Mouse (Mus musculus): ENCODE results near the gene Smco4.
"Not testable (repeated sequence)": the region's sequence is repeated elsewhere in the genome, so short reads cannot be mapped to it uniquely, and the experiment has no call there.

The Smco4 gene

GRCm38 (mm10) chr9:15550461-15550961 is 57.3 kb downstream of the Smco4 start:
- no peak for DNase-seq

- DNase-seq = not testable (repeated sequence)
These were observed 57.8 kb downstream of the Smco4 start for GRCm38 (mm10) chr9:15551073-15551472.

- DNase-seq = no peak
These were observed 59.0 kb downstream of the Smco4 start for GRCm38 (mm10) chr9:15551933-15552851.

DNA sequence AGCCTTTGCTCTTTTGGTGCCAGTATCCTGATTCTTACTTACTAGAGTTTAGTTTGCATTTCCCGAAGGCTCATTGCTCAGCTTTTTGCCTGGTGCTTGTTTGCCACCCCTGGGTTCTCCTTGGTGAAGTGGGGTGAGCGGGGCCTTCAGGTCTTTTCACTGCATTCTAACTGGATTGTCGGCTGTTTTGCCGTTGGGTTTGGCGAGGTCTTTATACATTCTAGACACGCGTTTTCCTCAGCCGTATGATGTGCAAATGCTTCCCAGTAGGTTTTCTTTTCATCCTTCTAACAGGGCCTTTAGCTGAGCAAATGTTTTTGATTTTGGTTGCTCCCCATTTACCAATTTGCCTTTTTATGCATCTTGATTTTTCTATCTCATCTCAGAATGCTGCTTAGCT is 60.1 kb downstream of the Smco4 start:
- no peak for DNase-seq

GRCm38 (mm10) chr9:15560451-15560850 is 67.2 kb downstream of the Smco4 start:
- DNase-seq = no peak

DNA sequence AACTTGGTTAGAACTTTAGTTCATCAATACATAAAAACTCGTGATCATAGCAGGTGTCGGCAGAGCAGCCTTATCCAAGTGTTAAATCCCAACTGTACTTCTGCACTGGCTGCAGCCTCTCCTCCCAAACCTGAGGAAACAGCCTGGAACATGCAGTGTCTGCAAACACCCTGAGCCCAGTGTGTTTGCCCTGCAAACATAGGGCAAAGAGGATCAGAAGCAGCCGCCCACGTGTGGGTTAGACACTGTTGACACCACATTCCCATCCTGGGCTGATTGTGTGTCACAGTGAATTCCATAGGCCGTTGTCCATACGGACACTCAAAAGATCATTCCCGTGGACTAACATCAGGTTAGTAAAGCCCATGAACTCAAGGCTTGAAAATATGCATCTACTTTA is 69.1 kb downstream of the Smco4 start:
- no peak for DNase-seq

GRCm38 (mm10) chr9:15574750-15575454 is 81.7 kb downstream of the Smco4 start:
- no peak for DNase-seq

DNA sequence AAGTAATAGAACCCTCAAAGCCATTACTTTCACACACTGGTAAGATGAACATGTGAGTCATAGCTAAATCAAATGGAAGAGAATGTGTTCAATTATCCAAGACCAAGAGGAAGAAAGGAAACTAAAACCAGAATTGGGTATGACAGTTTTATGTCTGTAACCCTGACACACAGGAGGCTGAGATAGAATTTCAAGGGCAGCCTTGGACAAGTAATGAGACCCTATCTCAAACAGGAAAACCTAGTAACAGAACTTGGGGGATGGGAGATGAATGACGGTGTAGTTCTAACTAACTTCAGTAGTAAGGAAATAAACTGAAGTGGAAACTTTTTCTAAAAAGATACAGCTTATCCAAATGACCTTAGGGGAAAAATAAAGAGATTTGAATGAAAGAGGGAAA is 85.2 kb downstream of the Smco4 start:
- no peak for DNase-seq

DNA sequence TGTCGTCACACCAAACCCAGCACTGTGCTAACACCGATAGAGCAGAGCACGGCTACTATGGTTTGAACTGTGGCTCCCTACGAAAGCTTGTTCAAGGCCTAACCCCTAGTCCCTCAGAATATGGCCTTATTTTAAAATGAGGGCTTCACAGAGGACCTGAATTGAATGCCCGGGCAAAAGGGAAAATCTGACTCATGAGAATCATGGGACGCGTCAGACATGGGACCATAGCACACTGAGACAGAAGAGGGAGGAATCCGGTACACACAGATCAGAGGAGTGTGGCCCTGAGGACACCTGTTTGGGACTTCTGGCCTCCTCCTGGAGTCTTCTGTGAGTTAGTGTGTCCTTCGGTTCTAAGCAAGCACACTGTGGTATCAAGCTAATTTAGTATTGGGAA is 85.7 kb downstream of the Smco4 start:
- no peak for DNase-seq

GRCm38 (mm10) chr9:15580176-15580575 is 86.9 kb downstream of the Smco4 start:
- peak in 1 of 2 experiments; percentile 10 for DNase-seq

DNA sequence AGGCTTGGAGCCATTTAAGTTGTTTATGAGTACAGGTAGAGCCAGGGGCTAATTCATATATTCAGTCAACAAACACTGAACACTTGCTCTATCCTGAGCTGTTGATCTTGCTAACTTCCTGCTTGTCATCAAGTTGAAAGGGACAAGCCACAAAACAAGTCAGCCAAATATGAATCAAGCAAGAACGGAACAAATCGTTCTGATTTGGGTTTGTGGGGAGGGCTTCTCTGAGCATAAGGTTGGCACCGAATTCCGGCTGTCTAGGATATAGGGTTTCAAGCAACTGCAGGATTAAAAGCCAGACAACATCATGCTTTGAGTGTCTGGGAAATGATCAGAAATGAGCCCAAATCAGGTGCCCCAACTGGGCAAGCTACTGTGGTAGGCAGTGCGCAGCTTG is 88.8 kb downstream of the Smco4 start:
- no peak for DNase-seq

DNA sequence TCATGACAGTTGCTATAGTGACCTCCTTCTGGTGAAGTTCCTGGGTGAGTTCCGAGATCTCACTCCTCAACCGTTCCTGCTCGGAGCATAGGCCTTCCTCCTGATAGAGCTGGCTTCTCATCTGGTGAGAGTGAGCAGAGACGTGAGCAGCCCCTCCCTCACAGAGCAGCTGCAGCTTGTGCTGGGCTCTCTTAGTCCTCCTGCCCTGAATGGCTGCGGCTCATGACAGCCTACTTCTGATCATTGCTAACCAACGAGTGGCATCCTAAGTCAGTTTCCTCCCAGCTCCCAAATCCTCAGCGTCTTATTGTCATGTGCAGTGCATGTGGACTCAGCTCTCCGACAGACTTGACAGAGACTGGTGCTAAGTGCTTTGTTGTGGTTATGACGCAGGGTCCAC is 91.0 kb downstream of the Smco4 start:
- DNase-seq = no peak

DNA sequence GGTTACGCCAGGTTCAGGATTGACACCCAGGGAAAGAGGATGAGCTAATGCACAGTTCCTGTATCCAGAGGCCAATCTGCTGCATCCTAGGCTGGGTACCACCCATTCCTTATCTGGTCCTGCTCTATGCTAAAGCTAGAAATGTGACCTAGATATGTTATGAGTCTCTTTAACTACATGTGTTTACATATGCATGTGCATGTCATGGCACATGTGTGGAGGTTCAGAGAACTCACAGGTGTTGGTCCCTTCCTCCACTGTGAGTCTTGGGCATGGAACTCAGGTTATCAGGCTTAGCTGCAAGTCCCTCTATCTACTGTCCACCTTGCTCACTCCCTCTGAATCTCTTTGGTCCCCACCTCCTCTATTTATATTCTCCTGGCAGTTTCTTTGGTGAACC is 92.7 kb downstream of the Smco4 start:
- no peak for DNase-seq

DNA sequence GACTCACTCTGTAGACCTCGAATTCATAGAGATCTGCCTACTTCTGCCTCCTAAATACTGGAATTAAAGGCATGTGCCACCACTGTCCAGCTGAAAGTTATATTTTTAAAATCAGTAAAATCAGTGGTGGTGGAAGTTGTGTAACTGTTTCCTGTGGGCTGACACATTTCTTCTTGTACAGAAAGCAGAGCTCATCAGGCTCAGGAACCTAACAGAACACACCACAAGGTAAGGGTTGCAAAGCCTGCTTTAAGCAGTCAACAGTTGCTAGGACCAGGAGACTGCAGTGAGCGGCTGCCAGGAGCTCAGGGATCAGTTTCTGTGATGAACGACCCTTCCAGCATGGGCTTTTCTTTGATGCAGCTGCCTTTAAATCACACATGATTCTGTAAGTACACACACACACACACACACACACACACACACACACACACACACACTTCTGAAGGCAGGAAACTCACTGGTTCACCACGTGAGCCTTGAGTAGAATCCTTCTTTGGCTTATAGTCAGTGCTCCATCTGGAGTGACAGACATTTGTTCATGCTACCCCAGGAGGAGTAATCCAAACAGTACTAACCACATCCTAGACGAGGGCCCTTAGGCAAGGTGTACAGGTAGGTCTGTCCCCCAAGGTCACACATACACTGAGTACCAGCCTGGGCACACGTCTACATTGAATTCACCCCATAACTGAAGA is 94.1 kb downstream of the Smco4 start:
- peak; percentile 19 to 25 for DNase-seq

- DNase-seq = no peak
These were observed 100.9 kb downstream of the Smco4 start for GRCm38 (mm10) chr9:15594148-15594547.
